Mouse (Mus musculus) 3T3-L1 (cell line): Measurements from ENCODE around the gene Rln1.
A peak's percentile ranks its signal among the peaks of the same experiment; 100 is the strongest.

ENCODE experiments used
- DNase-seq: peaks from one replicate; pipeline ENCODE4 v3.0.0-alpha.2; 2015; ENCODE audit warnings: low read depth, low spot score

Rln1 gene

DNA sequence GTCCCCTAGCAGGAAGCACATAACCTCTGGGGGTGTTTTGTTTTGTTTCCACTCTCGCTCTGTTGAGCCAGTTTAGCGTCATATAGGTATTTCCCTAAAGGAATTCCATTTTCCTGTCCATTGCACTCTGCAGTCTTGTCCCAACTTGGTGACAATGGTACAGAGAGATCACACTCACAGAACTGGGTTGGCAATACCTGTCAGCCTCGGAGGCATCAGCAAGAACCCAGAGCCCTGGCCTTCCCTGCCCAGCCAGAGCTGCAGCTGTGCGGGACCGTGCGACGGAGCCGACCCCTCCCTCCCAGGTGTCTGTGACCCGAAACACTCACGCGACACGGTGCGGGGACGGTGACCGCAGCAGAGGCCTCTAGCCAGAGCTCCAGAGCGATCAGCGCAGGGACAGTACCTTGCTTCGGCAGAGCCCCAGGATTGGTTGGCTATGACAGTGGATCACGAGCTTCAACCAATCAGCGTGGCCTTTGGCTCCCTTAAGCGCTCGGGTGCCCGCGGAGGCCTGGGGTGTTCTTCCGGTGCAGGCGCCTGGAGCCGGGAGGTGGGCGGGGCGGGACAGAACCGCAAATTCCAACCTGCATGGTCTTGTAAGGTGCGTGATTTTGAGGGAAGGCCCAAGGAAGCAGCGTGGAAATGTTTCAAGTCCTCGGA is 27.1 kb upstream of the Rln1 start:
- peak; percentile 97 for DNase-seq

GRCm38 (mm10) chr19:29360251-29360650 is 25.8 kb upstream of the Rln1 start:
- DNase-seq = no peak

DNA sequence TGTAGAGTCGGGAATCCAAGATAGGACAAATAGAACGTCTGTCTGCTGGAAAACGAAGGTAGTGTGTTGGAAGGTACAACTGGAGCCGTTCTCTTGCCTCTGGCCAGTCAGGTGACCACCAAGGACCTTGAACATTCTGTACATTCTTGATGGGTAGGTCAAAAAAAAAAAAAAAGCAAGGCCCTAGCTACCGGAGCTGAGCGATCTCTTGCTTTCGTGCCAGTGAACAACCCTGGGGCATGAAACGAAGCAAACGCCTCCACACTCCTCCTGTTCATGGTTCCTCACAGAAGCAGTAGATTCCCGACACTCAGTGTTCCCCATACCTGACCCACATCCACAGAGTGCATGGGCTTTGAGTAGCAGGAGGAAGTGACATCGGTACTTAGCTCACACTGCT is 21.8 kb upstream of the Rln1 start:
- no peak for DNase-seq

- peak; percentile 94 for DNase-seq
These were observed 20.7 kb upstream of the Rln1 start for GRCm38 (mm10) chr19:29354895-29355877.

DNA sequence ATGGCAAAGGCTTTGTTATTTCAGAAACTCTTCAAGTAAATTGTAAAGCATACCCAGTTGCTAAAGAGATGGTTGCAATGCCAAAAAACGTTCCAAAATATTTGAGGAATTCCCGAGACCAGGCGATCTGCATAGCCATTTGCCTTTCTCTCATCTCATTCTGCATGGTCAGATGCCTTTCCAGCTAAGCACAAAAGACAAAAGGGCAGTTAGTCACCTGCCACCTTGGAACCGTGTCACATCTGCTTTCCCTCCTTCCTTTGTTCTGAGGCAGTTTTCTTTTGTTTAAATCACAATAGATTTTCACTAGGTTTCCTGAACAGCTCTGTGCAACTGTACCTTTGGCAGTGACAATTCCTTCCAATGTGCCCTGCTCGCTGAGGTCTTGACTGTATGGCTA is 16.5 kb upstream of the Rln1 start:
- no peak for DNase-seq

DNA sequence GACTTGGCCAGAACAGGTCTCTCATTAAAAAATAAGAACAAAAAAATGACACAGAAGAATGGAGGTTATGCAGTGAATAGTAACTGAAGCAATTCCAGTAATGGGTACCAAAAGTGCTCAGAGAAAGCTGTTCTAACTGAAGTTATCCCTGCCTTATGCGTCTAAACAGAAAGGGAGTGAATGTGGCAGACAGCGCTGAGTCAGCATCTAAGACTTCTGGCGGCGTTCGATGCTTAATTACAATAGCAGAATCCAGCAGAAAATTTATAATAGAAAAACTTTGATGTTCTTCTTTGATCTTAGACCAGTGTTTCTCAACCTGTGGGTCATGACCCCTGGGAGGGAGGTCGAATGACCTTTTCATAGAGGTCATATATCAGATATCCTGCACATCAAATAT is 11.2 kb upstream of the Rln1 start:
- no peak for DNase-seq

DNA sequence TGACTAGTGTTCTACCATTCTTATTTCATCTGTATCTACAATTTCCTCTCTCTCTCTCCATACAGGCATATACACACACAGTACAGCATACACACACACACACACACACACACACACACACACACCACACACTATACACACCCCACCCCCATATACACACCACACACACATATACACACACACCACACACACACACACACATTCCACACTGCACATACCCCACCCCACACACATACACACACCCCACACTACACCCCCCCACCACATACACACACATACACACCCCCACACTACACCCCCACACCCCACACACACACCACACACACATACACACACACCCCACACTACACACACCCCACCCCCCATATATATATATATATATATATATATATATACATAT is 10.4 kb upstream of the Rln1 start:
- no peak for DNase-seq

GRCm38 (mm10) chr19:29342281-29342680 is 7.8 kb upstream of the Rln1 start:
- no peak for DNase-seq

- DNase-seq = peak; percentile 56
These were observed 6.6 kb upstream of the Rln1 start for GRCm38 (mm10) chr19:29341029-29341428.

DNA sequence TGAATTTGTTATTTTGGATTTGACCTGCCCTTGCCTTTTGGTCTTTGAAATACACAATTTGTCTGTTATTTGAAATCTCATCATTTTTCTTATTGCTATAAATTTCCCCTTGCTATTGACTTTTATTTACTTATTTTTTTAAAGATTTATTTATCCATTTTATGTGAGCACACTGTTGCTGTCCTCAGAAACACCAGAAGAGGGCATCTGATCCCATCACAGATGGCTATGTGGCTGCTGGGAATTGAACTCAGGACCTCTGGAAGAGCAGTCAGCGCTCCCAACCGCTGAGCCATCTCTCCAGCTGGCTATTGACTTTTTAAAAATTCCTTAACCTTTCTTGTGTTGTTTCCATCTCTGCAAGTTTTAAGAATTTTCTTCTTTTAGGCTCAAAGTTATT is 2.2 kb upstream of the Rln1 start:
- peak; percentile 19 for DNase-seq

DNA sequence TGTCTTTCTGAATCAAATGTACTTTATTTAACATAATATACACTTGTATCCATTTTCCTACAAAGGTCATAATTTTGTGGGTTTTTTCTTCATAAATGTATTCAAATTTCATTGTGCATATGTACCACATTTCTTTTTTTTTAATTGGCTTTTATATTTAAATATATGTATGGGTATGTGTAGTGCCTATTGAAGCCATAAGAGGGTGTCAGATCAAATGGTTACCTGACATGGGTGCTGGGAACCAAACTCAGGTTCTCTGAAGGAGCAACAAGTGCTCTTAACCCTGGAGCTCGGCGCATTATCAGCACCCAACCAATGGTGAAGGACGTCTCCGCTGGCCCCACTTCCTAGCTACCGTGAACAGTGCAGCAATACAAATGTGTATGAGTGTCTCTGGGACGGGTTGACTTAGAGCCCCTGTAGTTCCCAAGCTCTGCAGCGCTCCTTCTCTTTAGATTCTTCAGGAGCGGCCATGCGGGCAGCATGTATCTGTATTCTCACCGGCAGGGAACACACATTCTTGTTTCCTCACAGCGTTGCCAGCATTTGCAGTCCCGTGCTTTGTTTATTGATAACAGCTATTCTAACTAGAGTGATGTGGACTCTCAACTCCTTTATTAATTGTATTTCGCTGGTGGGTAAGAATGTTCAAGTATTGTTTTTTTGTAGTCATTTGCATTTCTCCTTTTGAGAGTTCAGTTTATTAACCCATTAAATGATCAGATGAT is 7.5 kb downstream of the Rln1 start:
- no peak for DNase-seq

GRCm38 (mm10) chr19:29326396-29326795 is 8.1 kb downstream of the Rln1 start:
- no peak for DNase-seq

GRCm38 (mm10) chr19:29325852-29326180 is 8.7 kb downstream of the Rln1 start:
- no peak for DNase-seq

DNA sequence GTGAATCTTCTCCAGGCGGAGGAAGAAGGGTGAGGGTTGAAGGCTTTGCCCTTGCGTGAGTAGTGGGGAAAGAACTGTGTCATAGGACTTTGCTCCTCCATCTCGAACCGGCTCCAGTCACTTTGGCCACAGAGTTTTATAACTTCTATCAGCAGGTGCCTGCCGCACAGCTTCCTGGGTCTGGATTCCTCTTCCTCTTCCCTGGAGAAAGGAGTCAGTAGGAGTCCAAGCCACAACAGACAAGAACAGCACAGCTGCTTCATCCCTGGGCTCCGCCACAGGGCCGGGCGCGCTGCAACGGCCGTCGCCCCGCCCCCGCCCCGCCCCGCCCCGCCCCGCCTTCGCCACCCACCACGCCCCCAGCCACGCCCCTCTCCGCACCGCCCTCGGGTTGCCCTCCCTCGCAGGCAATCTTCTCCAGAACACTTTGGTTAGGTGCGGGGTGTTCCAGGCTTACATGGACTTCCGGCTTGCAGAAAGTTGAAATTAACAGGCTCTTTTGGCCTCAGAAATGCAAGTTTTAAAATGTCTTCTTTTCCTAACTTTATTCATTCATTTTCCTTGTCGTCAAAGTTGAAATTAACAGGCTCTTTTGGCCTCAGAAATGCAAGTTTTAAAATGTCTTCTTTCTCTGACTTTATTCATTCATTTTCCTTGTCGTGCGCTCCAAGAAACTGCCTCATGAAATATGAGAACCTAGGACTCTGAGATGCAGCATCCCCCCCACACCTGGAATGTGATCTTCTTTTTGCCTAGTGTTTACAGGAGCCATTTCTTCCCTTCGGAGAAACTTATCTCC is 9.2 kb downstream of the Rln1 start, which contains the start of gene Insl6:
Insl6 (minus strand) TSS at position 304 of the 799 bp plus-strand sequence.
- peak; percentile 61 for DNase-seq

GRCm38 (mm10) chr19:29323416-29324049 is 10.9 kb downstream of the Rln1 start:
- no peak for DNase-seq

DNA sequence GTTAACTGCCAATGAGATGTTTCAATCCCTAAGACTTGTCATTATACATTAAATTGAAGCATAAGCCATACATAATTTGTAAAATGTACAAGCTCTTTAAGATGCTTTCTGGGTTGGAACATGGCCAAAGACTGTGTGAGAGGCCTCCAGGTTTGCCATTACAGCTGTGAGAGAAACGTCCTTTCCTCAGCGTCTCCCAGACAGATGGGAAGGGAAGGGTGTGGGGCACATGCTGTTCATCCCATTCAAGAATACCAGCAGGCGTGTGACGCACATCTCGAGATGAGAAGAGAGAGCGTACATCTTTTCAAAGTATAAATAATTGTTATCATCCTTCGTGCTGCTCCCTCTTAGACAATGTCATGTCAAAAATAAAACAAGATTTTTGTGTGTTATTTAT is 21.8 kb downstream of the Rln1 start:
- DNase-seq = no peak

GRCm38 (mm10) chr19:29311791-29312190 is 22.7 kb downstream of the Rln1 start:
- DNase-seq = no peak

DNA sequence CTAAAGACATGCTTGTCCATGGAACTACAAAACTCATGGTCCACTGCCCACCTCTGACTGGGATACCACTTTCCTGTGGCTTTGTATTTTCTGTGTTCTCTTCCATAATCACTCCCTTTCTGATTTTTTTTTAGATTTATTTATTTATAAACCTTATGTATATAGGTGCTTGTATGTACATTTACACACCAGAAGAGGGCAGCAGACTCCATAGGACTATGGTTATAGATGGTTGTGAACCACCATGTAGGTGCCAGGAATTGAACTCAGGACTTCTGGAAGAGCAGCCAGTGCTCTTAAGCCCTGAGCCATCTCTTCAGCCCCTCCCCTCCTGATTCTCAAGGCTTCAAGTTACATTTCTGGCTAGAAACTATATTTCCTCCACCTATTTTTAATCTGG is 25.6 kb downstream of the Rln1 start:
- DNase-seq = peak; percentile 20

- DNase-seq = no peak
These were observed 32.4 kb downstream of the Rln1 start for GRCm38 (mm10) chr19:29302119-29302518.

- no peak for DNase-seq
These were observed 33.6 kb downstream of the Rln1 start for GRCm38 (mm10) chr19:29300919-29301318.

DNA sequence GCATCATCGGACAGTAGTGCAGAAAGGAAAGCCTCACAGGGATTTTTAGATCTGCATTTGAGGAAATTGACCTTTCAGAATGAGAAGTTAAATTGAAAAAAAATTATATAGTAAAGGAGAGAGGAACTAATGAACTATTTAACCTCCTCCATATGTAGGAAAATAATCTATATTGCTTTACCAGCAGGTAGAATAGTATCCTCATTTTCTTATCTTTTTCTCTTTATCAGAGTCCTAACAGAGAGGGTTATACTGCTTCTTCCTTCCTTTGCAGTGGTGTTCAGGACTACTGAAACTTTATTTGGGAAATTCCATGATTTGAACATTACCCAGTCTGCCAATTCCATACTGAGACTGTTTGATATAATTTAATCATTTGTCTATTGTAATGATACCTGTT is 37.1 kb downstream of the Rln1 start:
- DNase-seq = no peak
